Mouse (Mus musculus) neural tube, embryonic 11.5 days (tissue): ENCODE measurements around the gene Lsamp. TPM values are rescaled to one million over a fixed set of nuclear protein-coding genes. Genes with fewer than 3 reads are reported as not detected.

Source experiments
- ATAC-seq: fragments of 200-750 bp; cut with Nextera tagmentation; 2 replicates; pipeline ENCODE4 v1.8.0; 2017; ENCODE audit warnings: moderate number of reproducible peaks, mild to moderate bottlenecking, moderate TSS enrichment, moderate library complexity; ENCODE audit not compliant: insufficient read depth, low FRiP score, low TSS enrichment
- DNase-seq: peaks from one replicate; pipeline ENCODE4 v3.0.0-alpha.2; 2015; ENCODE audit warnings: low spot score
- H3K27ac ChIP-seq: fragments of 300-500 bp; sonication (generic); 2 replicates; pipeline ENCODE4 v1.5.1; 2014; ENCODE audit warnings: low read depth, mild to moderate bottlenecking, low read length
- H3K27me3 ChIP-seq: fragments of 300-500 bp; sonication (generic); 2 replicates; pipeline ENCODE4 v1.6.1; 2014; ENCODE audit warnings: mild to moderate bottlenecking, low read length, mixed read lengths; ENCODE audit not compliant: control insufficient read depth, insufficient read depth
- H3K36me3 ChIP-seq: fragments of 300-500 bp; sonication (generic); 2 replicates; pipeline ENCODE4 v1.6.1; 2014; ENCODE audit warnings: mild to moderate bottlenecking, low read length, moderate library complexity, mixed read lengths; ENCODE audit not compliant: control insufficient read depth, insufficient read depth
- H3K4me1 ChIP-seq: fragments of 300-500 bp; sonication (generic); 2 replicates; pipeline ENCODE4 v1.6.1; 2014; ENCODE audit warnings: low read length, mixed read lengths; ENCODE audit not compliant: control insufficient read depth, insufficient read depth
- H3K4me2 ChIP-seq: fragments of 300-500 bp; sonication (generic); 2 replicates; pipeline ENCODE4 v1.6.1; 2014; ENCODE audit warnings: low read depth, mild to moderate bottlenecking, moderate library complexity
- H3K4me3 ChIP-seq: fragments of 300-500 bp; sonication (generic); 2 replicates; pipeline ENCODE4 v1.5.1; 2014; ENCODE audit warnings: low read depth, low read length
- H3K9ac ChIP-seq: fragments of 300-500 bp; sonication (generic); 2 replicates; pipeline ENCODE4 v1.6.1; 2014; ENCODE audit warnings: mild to moderate bottlenecking, low read length
- H3K9me3 ChIP-seq: fragments of 300-500 bp; sonication (generic); 2 replicates; pipeline ENCODE4 v1.6.1; 2016; ENCODE audit warnings: low read length; ENCODE audit not compliant: control insufficient read depth
- WGBS: fragments of 180-500 bp; shearing (Covaris S2); extraction: QIAGEN DNeasy Blood & Tissue Kit; methylation state at CpG from one replicate; pipeline ENCODE4 v1.1.7; 2014; 5-methylcytosine and 5-hydroxymethylcytosine counted together
- polyA plus RNA-seq: library from polyadenylated mRNA; unstranded; fragments of >200 nt; fragmentation: Nextera tagmentation; extraction: Ambion mirVana; gene quantifications from 2 replicates; pipeline ENCODE4 v1.2.1, GENCODE M21; 2014

Lsamp gene
- polyA plus RNA-seq, 1 experiment from 2014 or later = 12.6 TPM

DNA sequence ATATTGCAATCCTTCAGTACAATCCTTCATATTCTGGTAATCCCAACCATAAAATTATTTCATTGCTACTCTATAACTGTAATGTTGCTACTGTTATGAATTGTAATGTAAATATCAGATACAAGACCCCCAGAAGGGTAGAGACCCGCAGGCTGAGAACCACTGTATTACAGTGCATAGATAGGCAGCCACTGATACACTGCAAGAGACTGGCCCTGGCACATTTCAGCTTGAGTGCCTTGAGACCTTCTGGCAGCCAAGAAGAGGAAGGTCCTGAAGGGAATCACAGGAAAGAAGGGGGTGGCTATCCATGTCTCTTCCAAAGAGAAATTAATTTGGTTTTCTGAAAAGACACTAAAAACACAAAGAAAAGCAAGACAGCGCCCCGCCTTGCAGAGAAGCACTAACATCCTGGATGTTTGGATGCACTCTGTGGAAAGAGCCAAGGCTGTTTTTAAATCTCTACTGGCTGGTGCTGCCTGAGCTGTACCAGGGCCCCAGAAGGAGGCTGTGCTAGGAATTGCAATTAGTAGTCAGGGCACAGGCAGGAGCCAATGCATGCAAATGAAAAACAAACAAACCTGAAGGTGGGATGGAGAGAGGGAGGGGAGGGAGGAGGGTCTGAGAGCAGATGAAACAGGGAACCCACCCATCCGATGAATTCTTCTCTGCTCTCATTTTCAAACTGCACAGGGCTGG is 1787.4 kb downstream of the Lsamp start:
- DNase-seq (no peak), ATAC-seq (no peak)
- H3K9ac ChIP-seq = no peak overlapping the region
- H3K4me3 ChIP-seq = no peak overlapping the region
- 61% methylated on average over 4 of the region's 4 CpGs for WGBS
- H3K36me3 ChIP-seq = no peaks in the 10 kb centered on the region
- H3K27ac ChIP-seq = no peak overlapping the region
- no peaks in the 10 kb centered on the region for H3K9me3 ChIP-seq
- no peak overlapping the region for H3K4me2 ChIP-seq
- H3K4me1 ChIP-seq = no peaks in the 10 kb centered on the region
- no peaks in the 10 kb centered on the region for H3K27me3 ChIP-seq

DNA sequence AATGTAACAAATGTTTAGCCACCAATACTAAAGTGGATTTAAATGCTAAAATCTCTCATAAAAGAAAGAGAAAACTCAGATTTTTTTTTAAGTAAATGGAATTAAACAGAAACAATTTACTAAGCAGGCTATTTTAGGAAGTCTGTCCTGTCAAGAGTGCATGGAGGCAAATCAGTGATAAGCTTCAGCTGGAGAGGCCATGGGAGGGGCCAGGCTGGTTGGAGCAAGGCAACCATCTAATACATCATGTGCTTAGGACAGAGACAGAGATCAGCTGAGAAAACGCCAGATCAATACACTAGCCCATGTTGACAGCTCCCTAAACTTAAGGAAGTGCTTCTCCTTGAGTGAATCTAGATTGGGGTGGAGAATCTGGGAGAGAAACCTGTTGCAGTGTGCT is 1793.4 kb downstream of the Lsamp start:
- Histone ChIP-seq H3K4me1 (no peaks in the 10 kb centered on the region), H3K27me3 (no peaks in the 10 kb centered on the region), H3K27ac (no peak overlapping the region), H3K9me3 (no peaks in the 10 kb centered on the region), H3K9ac (no peak overlapping the region), H3K4me2 (no peak overlapping the region), H3K36me3 (no peaks in the 10 kb centered on the region), H3K4me3 (no peak overlapping the region)
- DNase-seq = no peak
- WGBS = 76% methylated on average over 1 of the region's 1 CpGs
- no peak for ATAC-seq

DNA sequence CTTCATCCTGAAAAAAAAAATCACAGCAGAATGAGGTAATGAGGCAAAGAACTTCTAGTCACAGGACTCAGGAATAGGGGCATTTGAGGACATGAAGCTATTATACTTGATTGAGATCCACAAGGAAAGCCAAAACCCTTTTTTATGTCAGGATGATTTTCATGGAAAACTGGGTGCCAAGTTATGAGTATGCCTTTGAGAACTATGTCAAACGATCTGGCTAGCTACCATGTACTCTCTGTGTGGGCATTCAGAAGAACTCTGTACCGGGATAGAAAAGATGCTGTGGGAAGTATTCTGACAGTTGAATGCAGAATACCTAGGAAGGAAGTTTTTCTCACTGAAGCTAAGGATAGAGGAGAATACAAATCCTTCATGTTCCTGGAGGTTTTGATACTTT is 1801.4 kb downstream of the Lsamp start:
- Histone ChIP-seq H3K9ac (no peak overlapping the region), H3K4me1 (no peaks in the 10 kb centered on the region), H3K4me3 (no peak overlapping the region), H3K9me3 (no peaks in the 10 kb centered on the region), H3K27me3 (no peaks in the 10 kb centered on the region), H3K4me2 (no peak overlapping the region), H3K36me3 (no peaks in the 10 kb centered on the region), H3K27ac (no peak overlapping the region)
- WGBS = 86% methylated on average over 2 of the region's 2 CpGs
- DNase-seq (no peak), ATAC-seq (no peak)

DNA sequence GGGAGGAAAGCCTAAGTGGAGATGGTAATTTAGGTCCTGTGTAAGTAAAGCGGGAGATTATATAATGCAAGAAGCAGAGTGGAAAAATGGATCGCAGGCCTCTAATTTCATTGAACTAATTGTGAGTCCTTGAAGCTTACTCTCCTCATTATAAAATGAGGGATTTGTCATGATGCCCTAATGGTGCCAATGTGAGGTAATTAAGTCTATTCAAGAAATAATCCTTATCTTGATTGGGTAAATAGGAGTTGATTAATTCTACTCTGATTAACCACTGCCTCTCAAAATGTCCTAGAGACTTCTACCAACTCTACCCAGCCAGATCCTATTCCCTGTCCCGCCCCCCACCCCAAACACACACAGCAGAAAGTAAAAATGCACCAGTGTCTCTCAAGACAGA is 1802.5 kb downstream of the Lsamp start:
- H3K9ac ChIP-seq = no peak overlapping the region
- no peaks in the 10 kb centered on the region for H3K27me3 ChIP-seq
- H3K27ac ChIP-seq = no peak overlapping the region
- H3K4me1 ChIP-seq = no peaks in the 10 kb centered on the region
- no peak for ATAC-seq
- no peak overlapping the region for H3K4me3 ChIP-seq
- no peak overlapping the region for H3K4me2 ChIP-seq
- H3K9me3 ChIP-seq = no peaks in the 10 kb centered on the region
- H3K36me3 ChIP-seq = no peaks in the 10 kb centered on the region
- DNase-seq = no peak
- 86% methylated on average over 3 of the region's 3 CpGs for WGBS

DNA sequence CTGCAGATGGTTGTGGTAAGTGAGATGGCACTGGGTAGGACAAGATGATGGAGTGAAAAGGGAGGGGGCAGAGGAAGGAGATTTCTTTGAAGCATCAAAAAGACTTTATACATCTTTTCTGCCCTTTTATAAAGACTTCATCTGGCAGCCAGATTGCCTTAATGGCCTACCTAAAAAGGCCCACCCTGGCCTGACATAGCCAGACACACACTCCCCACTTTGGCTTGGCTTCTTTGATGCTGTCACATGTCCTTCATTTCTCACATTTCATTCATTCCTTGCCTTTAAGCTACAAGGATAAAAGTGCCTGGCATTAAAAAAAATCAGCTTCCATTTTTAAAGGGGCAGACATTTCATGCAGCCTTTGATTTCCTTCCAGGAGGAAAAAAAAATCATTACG is 1803.0 kb downstream of the Lsamp start:
- Histone ChIP-seq H3K36me3 (no peaks in the 10 kb centered on the region), H3K4me1 (no peaks in the 10 kb centered on the region), H3K4me2 (no peak overlapping the region), H3K9me3 (no peaks in the 10 kb centered on the region), H3K27ac (no peak overlapping the region), H3K4me3 (no peak overlapping the region), H3K27me3 (no peaks in the 10 kb centered on the region), H3K9ac (no peak overlapping the region)
- DNase-seq = no peak
- no peak for ATAC-seq
- WGBS = 70% methylated on average over 1 of the region's 1 CpGs

DNA sequence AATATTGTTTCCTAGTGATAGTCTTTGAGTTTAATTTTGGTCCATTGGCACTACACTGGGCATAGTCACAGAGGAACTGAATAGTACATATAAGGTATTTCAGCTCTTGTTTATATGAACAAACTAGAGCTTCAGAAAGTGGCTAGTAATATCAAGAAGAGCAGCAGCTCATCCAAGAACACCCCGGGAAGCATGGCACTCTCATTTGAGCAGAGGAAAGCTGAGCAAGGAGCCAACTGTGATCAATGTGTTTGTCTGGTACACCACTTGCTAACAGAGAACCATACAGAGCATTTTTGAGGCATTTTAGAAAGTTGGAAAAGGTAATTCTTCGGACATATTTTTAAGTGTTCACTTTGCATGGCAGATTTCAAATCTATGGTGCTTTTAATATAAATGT is 1805.9 kb downstream of the Lsamp start:
- DNase-seq (no peak), ATAC-seq (no peak)
- 92% methylated on average over 2 of the region's 2 CpGs for WGBS
- Histone ChIP-seq H3K4me1 (no peaks in the 10 kb centered on the region), H3K4me3 (no peak overlapping the region), H3K4me2 (no peak overlapping the region), H3K9me3 (no peaks in the 10 kb centered on the region), H3K36me3 (no peaks in the 10 kb centered on the region), H3K27me3 (no peaks in the 10 kb centered on the region), H3K9ac (no peak overlapping the region), H3K27ac (no peak overlapping the region)

DNA sequence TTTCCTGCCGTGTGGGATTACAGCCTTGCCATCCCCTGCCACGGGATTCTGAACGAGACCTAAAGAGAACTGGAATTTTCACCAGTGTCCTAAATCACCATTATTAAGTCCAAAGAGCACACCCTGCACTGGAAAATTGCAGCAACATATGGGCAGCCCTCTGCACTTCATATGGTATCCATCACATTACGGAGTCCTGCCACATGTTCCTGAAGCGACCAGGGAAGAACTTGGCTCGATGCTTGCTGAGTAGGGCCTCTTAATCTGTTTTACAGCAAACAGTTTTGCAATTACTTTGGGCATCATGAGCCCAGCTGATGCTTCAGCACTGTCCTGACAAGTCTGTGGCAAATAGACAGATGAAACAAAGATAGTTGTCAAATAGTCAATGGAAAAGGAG is 1836.2 kb downstream of the Lsamp start:
- WGBS = 67% methylated on average over 6 of the region's 6 CpGs

DNA sequence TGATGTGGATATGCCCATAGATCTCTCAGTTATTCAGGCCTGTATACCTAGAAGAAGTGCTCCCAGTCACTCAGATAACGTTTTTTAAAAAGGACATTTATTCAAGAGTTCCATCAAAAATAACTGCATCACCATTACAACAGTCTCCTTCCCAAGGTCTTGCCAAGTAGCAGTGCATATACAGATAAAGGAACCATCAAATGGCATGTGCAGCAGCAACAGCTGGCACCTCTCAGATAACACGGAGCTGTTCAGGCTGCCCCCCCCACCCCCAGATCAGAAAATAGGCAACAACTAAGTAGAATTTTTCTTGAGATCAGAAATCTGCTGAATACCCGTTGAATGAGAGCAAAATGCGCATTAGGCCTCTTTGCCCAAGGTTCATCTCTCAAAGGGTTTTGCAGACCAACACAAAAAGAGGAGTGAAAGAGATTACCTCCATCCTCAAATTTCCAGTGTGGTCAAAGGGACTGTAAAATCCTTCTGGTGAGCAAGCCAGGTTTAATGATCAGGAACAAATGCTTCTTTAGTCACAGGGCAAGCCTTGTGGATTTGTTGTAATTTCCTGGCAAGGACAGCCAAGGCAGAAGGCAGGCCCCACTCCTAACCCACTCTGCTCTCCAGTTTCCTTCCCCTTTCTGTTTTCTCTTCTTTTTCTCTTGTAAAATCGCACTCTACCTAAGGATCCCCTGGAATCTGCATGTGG is 1842.9 kb downstream of the Lsamp start:
- Histone ChIP-seq H3K4me3 (no peak overlapping the region), H3K4me1 (no peaks in the 10 kb centered on the region), H3K27me3 (no peaks in the 10 kb centered on the region), H3K36me3 (no peaks in the 10 kb centered on the region), H3K27ac (no peak overlapping the region), H3K9ac (no peak overlapping the region), H3K9me3 (no peaks in the 10 kb centered on the region), H3K4me2 (no peak overlapping the region)
- ATAC-seq (no peak), DNase-seq (no peak)
- 60% methylated on average over 5 of the region's 5 CpGs for WGBS

More for the DNA sequence above, 1836.2 kb downstream of the Lsamp start:
- no peak overlapping the region for H3K27ac ChIP-seq
- no peaks in the 10 kb centered on the region for H3K9me3 ChIP-seq
- H3K4me3 ChIP-seq = no peak overlapping the region
- H3K36me3 ChIP-seq = no peaks in the 10 kb centered on the region
- ATAC-seq (no peak), DNase-seq (no peak)
- no peaks in the 10 kb centered on the region for H3K27me3 ChIP-seq
- no peak overlapping the region for H3K4me2 ChIP-seq
- no peaks in the 10 kb centered on the region for H3K4me1 ChIP-seq
- no peak overlapping the region for H3K9ac ChIP-seq

DNA sequence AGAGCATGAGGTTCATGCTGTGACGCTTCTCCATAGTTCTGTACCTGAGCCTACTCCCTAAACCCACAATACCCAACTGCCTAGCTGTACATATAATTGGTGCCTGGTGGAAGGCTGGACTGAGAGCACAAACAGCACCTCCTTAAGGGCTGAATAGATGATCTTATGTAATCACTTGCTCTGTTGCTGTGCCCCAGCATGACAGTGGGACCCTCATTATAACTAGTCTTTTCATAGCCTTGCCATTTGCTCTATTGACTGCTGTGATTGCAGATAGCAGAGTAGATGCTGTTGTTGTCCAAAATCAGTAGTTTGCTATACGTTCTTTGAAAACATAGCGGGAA is 1843.4 kb downstream of the Lsamp start:
- Histone ChIP-seq H3K9me3 (no peaks in the 10 kb centered on the region), H3K4me3 (no peak overlapping the region), H3K4me1 (no peaks in the 10 kb centered on the region), H3K9ac (no peak overlapping the region), H3K36me3 (no peaks in the 10 kb centered on the region), H3K27me3 (no peaks in the 10 kb centered on the region), H3K4me2 (no peak overlapping the region), H3K27ac (no peak overlapping the region)
- 86% methylated on average over 3 of the region's 3 CpGs for WGBS
- ATAC-seq (no peak), DNase-seq (no peak)
